Mouse (Mus musculus): Measurements from ENCODE around the gene Mdc1. TPM values are rescaled to one million over a fixed set of nuclear protein-coding genes. Genes with fewer than 3 reads are reported as not detected.

Gene Mdc1
- polyA plus RNA-seq, 1 experiment from 2014 or later: 22.9 TPM

- no peak overlapping the region for H3K27ac ChIP-seq
- peaks cover 28% of the 10 kb centered on the region for H3K36me3 ChIP-seq (ENCODE audit: inconsistent target)
- no peak overlapping the region for H3K4me3 ChIP-seq (ENCODE audit: inconsistent target)
- no peaks in the 10 kb centered on the region for H3K79me2 ChIP-seq (ENCODE audit: inconsistent target)
- 74% methylated on average over 3 of the region's 3 CpGs for WGBS (ENCODE audit: missing documents)
These were observed 9.7 kb downstream of the Mdc1 start for GRCm38 (mm10) chr17:35850974-35851373.

GRCm38 (mm10) chr17:35859371-35859770 is 18.1 kb downstream of the Mdc1 start:
- Histone ChIP-seq H3K36me3 (ENCODE audit: inconsistent target) (no peaks in the 10 kb centered on the region), H3K79me2 (ENCODE audit: inconsistent target) (peaks cover 17% of the 10 kb centered on the region; the same call in 1 of the 2 replicates), H3K27ac (0 out of 2 replicates have a peak overlapping the region, but pooled peaks have one; percentile 19), H3K4me3 (ENCODE audit: inconsistent target) (no peak overlapping the region)
- whole genome bisulfite sequencing (ENCODE audit: missing documents): 83% methylated on average over 1 of the region's 1 CpGs

GRCm38 (mm10) chr17:35859835-35860234 is 18.5 kb downstream of the Mdc1 start:
- WGBS (ENCODE audit: missing documents): 66% methylated on average over 2 of the region's 2 CpGs
- peaks cover 20% of the 10 kb centered on the region; the same call in 1 of the 2 replicates for H3K79me2 ChIP-seq (ENCODE audit: inconsistent target)
- H3K36me3 ChIP-seq (ENCODE audit: inconsistent target): no peaks in the 10 kb centered on the region
- peak overlapping the region; percentile 19 for H3K27ac ChIP-seq
- H3K4me3 ChIP-seq (ENCODE audit: inconsistent target): no peak overlapping the region

- peaks cover 20% of the 10 kb centered on the region; the same call in 1 of the 2 replicates for H3K79me2 ChIP-seq (ENCODE audit: inconsistent target)
- WGBS (ENCODE audit: missing documents): 10% methylated on average over 12 of the region's 12 CpGs
- no peaks in the 10 kb centered on the region for H3K36me3 ChIP-seq (ENCODE audit: inconsistent target)
- peak overlapping the region; percentile 39 for H3K27ac ChIP-seq
- no peak overlapping the region; the same call in 1 of the 2 replicates for H3K4me3 ChIP-seq (ENCODE audit: inconsistent target)
These were observed 19.5 kb downstream of the Mdc1 start for GRCm38 (mm10) chr17:35860831-35861197.

- WGBS (ENCODE audit: missing documents): 2% methylated on average over 46 of the region's 47 CpGs
- Histone ChIP-seq H3K4me3 (ENCODE audit: inconsistent target) (peak within 1 kb of the TSS; percentile 23), H3K27ac (peak within 1 kb of the TSS; percentile 71), H3K79me2 (ENCODE audit: inconsistent target) (peaks cover 20% of the 10 kb centered on the region; the same call in 1 of the 2 replicates), H3K36me3 (ENCODE audit: inconsistent target) (no peaks in the 10 kb centered on the region)
These were observed 20.0 kb downstream of the Mdc1 start, which contains the start of gene Nrm for GRCm38 (mm10) chr17:35861198-35861857. Nrm (plus strand) TSS chr17:35861318.

- no peaks in the 10 kb centered on the region for H3K36me3 ChIP-seq (ENCODE audit: inconsistent target)
- peaks cover 54% of the 10 kb centered on the region for H3K79me2 ChIP-seq (ENCODE audit: inconsistent target)
- peak overlapping the region; percentile 98 for H3K27ac ChIP-seq
- WGBS (ENCODE audit: missing documents): 59% methylated on average over 10 of the region's 10 CpGs
- H3K4me3 ChIP-seq (ENCODE audit: inconsistent target): peak overlapping the region; percentile 97
These were observed 23.6 kb downstream of the Mdc1 start for GRCm38 (mm10) chr17:35864832-35865353.

GRCm38 (mm10) chr17:35865481-35866280 is 24.4 kb downstream of the Mdc1 start, which contains the start of gene Ppp1r18:
Ppp1r18 (plus strand) TSS chr17:35865593.
- Histone ChIP-seq H3K4me3 (ENCODE audit: inconsistent target) (peak within 1 kb of the TSS; percentile 97), H3K27ac (peak within 1 kb of the TSS; percentile 98), H3K36me3 (ENCODE audit: inconsistent target) (no peaks in the 10 kb centered on the region), H3K79me2 (ENCODE audit: inconsistent target) (peaks cover 59% of the 10 kb centered on the region)
- WGBS (ENCODE audit: missing documents): 0% methylated on average over 48 of the region's 48 CpGs

GRCm38 (mm10) chr17:35866281-35866831 is 25.0 kb downstream of the Mdc1 start:
- Histone ChIP-seq H3K4me3 (ENCODE audit: inconsistent target) (peak overlapping the region; percentile 97), H3K27ac (peak overlapping the region; percentile 98), H3K79me2 (ENCODE audit: inconsistent target) (peaks cover 65% of the 10 kb centered on the region), H3K36me3 (ENCODE audit: inconsistent target) (peaks cover 4% of the 10 kb centered on the region; the same call in 1 of the 2 replicates)
- WGBS (ENCODE audit: missing documents): under 1% methylated on average over 27 of the region's 38 CpGs

GRCm38 (mm10) chr17:35866911-35867890 is 25.9 kb downstream of the Mdc1 start:
- Histone ChIP-seq H3K4me3 (ENCODE audit: inconsistent target) (peak overlapping the region; percentile 97), H3K79me2 (ENCODE audit: inconsistent target) (peaks cover 74% of the 10 kb centered on the region), H3K27ac (peak overlapping the region; percentile 98), H3K36me3 (ENCODE audit: inconsistent target) (peaks cover 5% of the 10 kb centered on the region; the same call in 1 of the 2 replicates)
- WGBS (ENCODE audit: missing documents): 2% methylated on average over 26 of the region's 26 CpGs

- under 1% methylated on average over 15 of the region's 17 CpGs for WGBS (ENCODE audit: missing documents)
- Histone ChIP-seq H3K79me2 (ENCODE audit: inconsistent target) (peaks cover 79% of the 10 kb centered on the region), H3K27ac (peak overlapping the region; percentile 98), H3K4me3 (ENCODE audit: inconsistent target) (peak overlapping the region; percentile 97), H3K36me3 (ENCODE audit: inconsistent target) (peaks cover 8% of the 10 kb centered on the region; the same call in 1 of the 2 replicates)
These were observed 27.0 kb downstream of the Mdc1 start for GRCm38 (mm10) chr17:35868165-35868820.

GRCm38 (mm10) chr17:35868961-35869345 is 27.6 kb downstream of the Mdc1 start:
- Histone ChIP-seq H3K4me3 (ENCODE audit: inconsistent target) (peak overlapping the region; percentile 97), H3K79me2 (ENCODE audit: inconsistent target) (peaks cover 79% of the 10 kb centered on the region), H3K27ac (peak overlapping the region; percentile 98), H3K36me3 (ENCODE audit: inconsistent target) (peaks cover 9% of the 10 kb centered on the region; the same call in 1 of the 2 replicates)
- WGBS (ENCODE audit: missing documents): 1% methylated on average over 7 of the region's 7 CpGs

- Histone ChIP-seq H3K4me3 (ENCODE audit: inconsistent target) (peak overlapping the region; percentile 97), H3K36me3 (ENCODE audit: inconsistent target) (peaks cover 15% of the 10 kb centered on the region), H3K79me2 (ENCODE audit: inconsistent target) (peaks cover 79% of the 10 kb centered on the region), H3K27ac (peak overlapping the region; percentile 98)
- 1% methylated on average over 7 of the region's 7 CpGs for WGBS (ENCODE audit: missing documents)
These were observed 28.2 kb downstream of the Mdc1 start for GRCm38 (mm10) chr17:35869346-35870067.
